Comparison of ENCODE assay signal across 29 mouse cellular contexts in genomic region chr9:40625341-40625740, GRCm38 (mm10). TPM values are rescaled to one million over a fixed set of nuclear protein-coding genes. Genes with fewer than 3 reads are reported as not detected.
"Had no signal": no experiment of that assay in that cellular context is flagged by ENCODE, and none has a peak within 500 bp of the region (broad histone marks: within the 10 kb centered on the region; RNA-seq: fewer than 3 reads in every experiment).

No protein-coding gene starts in this region.

- H3K4me3 ChIP-seq: layer of hippocampus, adult 2 months; limb, embryonic 10.5 days; limb, embryonic 13.5 days; liver, embryonic 13.5 days; midbrain, embryonic 15.5 days; myocyte; neural tube, embryonic 13.5 days; stomach, embryonic 15.5 days had no signal

- H3K4me1 ChIP-seq: stomach, embryonic 15.5 days had no signal

- H3K36me3 ChIP-seq: limb, embryonic 10.5 days; limb, embryonic 13.5 days; liver, embryonic 13.5 days; midbrain, embryonic 15.5 days; neural tube, embryonic 13.5 days; stomach, embryonic 15.5 days had no signal

- DNase-seq: layer of hippocampus, adult 9-11 months; liver; liver, embryonic 13.5 days; lung, embryonic 14.5 days; retina, postnatal 1 day; right cerebral cortex, postnatal 25 days; spleen, adult 18-20 months; thymus, postnatal 25 days had no signal

- ATAC-seq: hindbrain, postnatal 0 days; inflammation-experienced regulatory T-cells, adult 6 months; intestine, embryonic 16.5 days; lung, postnatal 0 days; midbrain, embryonic 15.5 days had no signal

- H3K27me3 ChIP-seq: midbrain, embryonic 15.5 days; neural tube, embryonic 13.5 days; stomach, embryonic 15.5 days had no signal

- H3K9ac ChIP-seq: limb, embryonic 13.5 days; liver, embryonic 13.5 days; lung, embryonic 14.5 days; midbrain, embryonic 15.5 days; neural tube, embryonic 13.5 days; stomach, embryonic 15.5 days had no signal

- H3K9me3 ChIP-seq: limb, embryonic 10.5 days; limb, embryonic 13.5 days; liver, embryonic 13.5 days; midbrain, embryonic 15.5 days; neural tube, embryonic 13.5 days; stomach, embryonic 15.5 days had no signal

- H3K27ac ChIP-seq: hindbrain, postnatal 0 days; layer of hippocampus, adult 2 months; limb, embryonic 10.5 days; limb, embryonic 13.5 days; liver, embryonic 13.5 days; macrophage; midbrain, embryonic 15.5 days; stomach, embryonic 15.5 days had no signal

- H3K4me2 ChIP-seq: limb, embryonic 13.5 days; liver, embryonic 13.5 days; lung, embryonic 14.5 days; midbrain, embryonic 15.5 days; neural tube, embryonic 13.5 days; stomach, embryonic 15.5 days had no signal

RNA-seq across cellular contexts. Expression of gene Gm21915, which starts 45.1 kb away (rescaled TPM):
- total RNA-seq: hindbrain, postnatal 0 days; layer of hippocampus, adult 2 months; layer of hippocampus, postnatal 25 days; left cerebral cortex, adult 18-20 months; left cerebral cortex, postnatal 25 days; megakaryocyte, adult 5-6 weeks; monocyte, adult 5-6 weeks; neutrophil, adult 5-6 weeks had no signal
- polyA plus RNA-seq: hindbrain, postnatal 0 days; inflammation-experienced regulatory T-cells, adult 6 months; intestine, embryonic 16.5 days; large intestine, adult 2 months; limb, embryonic 10.5 days; limb, embryonic 13.5 days; liver, embryonic 13.5 days; liver, embryonic 16.5 days; lung, embryonic 14.5 days; lung, postnatal 0 days; macrophage; midbrain, embryonic 15.5 days; myocyte; neural tube, embryonic 13.5 days; stomach, embryonic 15.5 days; thymus, postnatal 0 days had no signal
